Comparison of ENCODE assay signal across 8 mouse cellular contexts in the genomic region with DNA sequence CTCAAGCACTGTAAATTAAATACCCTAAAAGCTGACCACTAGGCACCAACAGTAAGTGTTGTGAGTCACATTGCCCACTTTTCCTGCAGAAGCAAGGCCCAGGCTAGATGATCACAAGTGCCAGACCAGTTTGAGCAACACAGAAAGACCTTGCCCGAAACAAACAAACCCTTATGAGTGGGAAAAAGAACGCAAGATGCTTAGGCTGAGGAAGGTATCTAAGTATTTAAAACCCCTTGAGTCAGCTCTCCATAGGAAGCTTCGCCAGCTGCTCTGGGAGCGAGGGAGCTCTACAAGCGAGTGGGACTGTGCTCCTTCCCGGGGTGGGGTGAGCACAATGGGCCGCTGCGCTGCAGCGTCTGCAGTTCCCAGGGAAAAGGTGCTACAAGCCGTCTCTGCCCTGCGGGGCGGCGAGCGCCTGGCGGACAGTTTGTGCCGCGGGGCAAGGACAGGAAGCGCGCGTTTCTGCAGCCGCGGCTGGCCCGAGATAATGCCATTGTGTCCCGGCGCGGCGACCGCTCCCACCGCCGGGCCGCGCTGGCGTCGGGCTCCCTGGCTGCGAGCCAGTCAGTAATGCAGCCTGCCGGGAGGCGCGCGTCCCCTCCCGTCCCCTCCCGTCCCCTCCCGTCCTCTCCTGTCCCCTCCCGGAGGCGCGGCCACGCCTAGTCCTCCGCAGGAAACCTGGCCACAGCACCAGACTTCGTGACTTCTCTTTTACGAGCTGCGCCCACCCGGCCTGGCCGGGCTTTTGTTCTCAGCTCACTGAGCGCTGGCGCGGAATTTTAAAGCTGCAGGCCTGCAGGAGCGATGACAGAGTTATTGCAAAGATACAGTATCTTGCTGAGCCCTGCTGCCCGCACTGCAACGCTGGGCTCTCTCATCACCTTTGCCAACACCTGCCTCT.
A peak's percentile ranks its signal among the peaks of the same experiment; 100 is the strongest.
DNase-seq lines count a peak whose midpoint lies in the region; ATAC-seq lines count a peak whose summit lies in the region.

No protein-coding gene starts in this region.

- H3K27me3 ChIP-seq in intestine, embryonic 14.5 days (replicated peaks; ENCODE audit: control insufficient read depth, insufficient read depth, low read length), result no peaks in the 10 kb centered on the region
- peaks cover 8% of the 10 kb centered on the region for H3K27me3 ChIP-seq in megakaryocyte, embryonic 14.5 days (replicated peaks)

- no peaks in the 10 kb centered on the region for H3K9me3 ChIP-seq in intestine, embryonic 14.5 days (ENCODE audit: control insufficient read depth, low read length)
- H3K9me3 ChIP-seq in megakaryocyte, embryonic 14.5 days, result peaks cover 7% of the 10 kb centered on the region

- peak overlapping the region; percentile 54; the same call in 1 of the 2 replicates for H3K27ac ChIP-seq in intestine, embryonic 14.5 days (ENCODE audit: low read depth)

- intact Hi-C loops in left cerebral cortex, postnatal 10 days (cut with DNase I), result no loop called here

- WGBS in intestine, embryonic 14.5 days, result under 1% methylated on average over 52 of the region's 58 CpGs

- H3K9ac ChIP-seq in intestine, embryonic 14.5 days (ENCODE audit: low read length), result peak overlapping the region; percentile 78

- peak; percentile 90 for ATAC-seq in intestine, embryonic 14.5 days (replicated peaks; ENCODE audit: low FRiP score, low TSS enrichment, low read depth)

- peak overlapping the region; percentile 49 for H3K4me3 ChIP-seq in intestine, embryonic 14.5 days (ENCODE audit: low read depth, low read length)
- peak overlapping the region; percentile 92 for H3K4me3 ChIP-seq in megakaryocyte, embryonic 14.5 days (replicated peaks)

- DNase-seq in adrenal gland, postnatal 10 days, result peak; percentile 80
- peak; percentile 80 for DNase-seq in embryo, embryonic 10 days (ENCODE audit: low spot score)
- DNase-seq in gastrocnemius, postnatal 25 days, result peak; percentile 79
- DNase-seq in intestine, embryonic 14.5 days (ENCODE audit: low spot score), result peak; percentile 82
- peak; percentile 38 to 90 for DNase-seq in left cerebral cortex, postnatal 10 days (ENCODE audit: extremely low spot score in 1 of 2, low spot score in 2 of 2)
- peak; percentile 23 to 35 for DNase-seq in right cerebral cortex, postnatal 36 days (ENCODE audit: low spot score in 2 of 2)
- DNase-seq in natural killer cell, adult 2 months (ENCODE audit: low spot score in 2 of 2), result no peak

- H3K4me2 ChIP-seq in intestine, embryonic 14.5 days (ENCODE audit: low read length), result peak overlapping the region; percentile 79

- H3K36me3 ChIP-seq in intestine, embryonic 14.5 days (ENCODE audit: control insufficient read depth, insufficient read depth, low read length), result no peaks in the 10 kb centered on the region
- no peaks in the 10 kb centered on the region for H3K36me3 ChIP-seq in megakaryocyte, embryonic 14.5 days (replicated peaks; ENCODE audit: low read length)

- H3K4me1 ChIP-seq in intestine, embryonic 14.5 days (replicated peaks; ENCODE audit: control insufficient read depth, insufficient read depth, low read length), result no peaks in the 10 kb centered on the region
- H3K4me1 ChIP-seq in megakaryocyte, embryonic 14.5 days, result peaks cover 22% of the 10 kb centered on the region

Comparison
In these comparisons a context has a peak if more than half of its experiments do, and no peak if none do; other contexts are left out.
1. DNase-seq: peak in adrenal gland, postnatal 10 days (single experiment), embryo, embryonic 10 days (single experiment), gastrocnemius, postnatal 25 days (single experiment), intestine, embryonic 14.5 days (single experiment), left cerebral cortex, postnatal 10 days (2 of 2) and right cerebral cortex, postnatal 36 days (2 of 2); none in natural killer cell, adult 2 months (0 of 2).